Mouse (Mus musculus): ENCODE data around the gene Unc93b1.

Unc93b1 gene

DNA sequence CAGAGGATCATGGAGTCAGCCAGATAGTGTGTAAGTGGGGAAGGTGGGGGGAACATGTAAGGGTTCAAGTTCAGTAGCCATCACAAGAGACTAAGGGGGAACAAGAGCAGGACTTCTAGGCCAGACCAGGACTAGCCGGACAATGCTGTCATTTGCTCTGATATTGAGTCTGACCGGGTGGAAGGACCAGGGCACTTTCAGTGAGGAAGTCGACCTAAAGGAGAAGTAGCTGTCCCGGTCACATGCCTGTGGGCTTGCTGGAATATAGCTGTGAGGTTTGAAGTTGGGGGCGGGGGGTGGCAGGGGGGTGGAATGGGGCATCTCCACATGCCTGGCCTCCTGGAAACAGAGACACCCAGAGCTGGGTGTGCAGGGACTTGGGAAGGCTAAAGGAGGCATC, 20.5 kb upstream of the Unc93b1 start:
- DNase-seq = no peak

DNA sequence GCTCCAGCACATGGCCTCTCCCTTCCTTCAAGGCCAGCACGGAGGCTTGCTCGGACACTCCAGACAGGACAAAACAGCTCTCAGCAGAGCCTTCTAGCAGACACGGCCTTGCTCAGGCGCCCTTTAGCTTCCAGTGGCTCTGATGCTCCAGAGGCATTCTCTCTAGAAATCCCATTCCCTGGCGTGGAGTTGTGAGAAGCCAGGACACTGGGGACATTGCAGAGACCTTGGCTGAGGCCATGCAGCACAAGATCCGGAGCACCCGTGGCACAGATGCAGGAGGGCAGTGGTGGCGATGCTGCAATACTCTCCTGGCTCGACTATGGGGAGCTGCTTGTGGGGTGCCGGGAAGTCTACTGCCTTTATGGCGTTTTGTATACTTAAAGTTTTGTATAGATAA, 18.3 kb upstream of the Unc93b1 start:
- peak in 1 of 2 experiments; percentile 3 for DNase-seq

- DNase-seq = no peak
Measured at GRCm38 (mm10) chr19:3919928-3920327, 15.1 kb upstream of the Unc93b1 start.

- DNase-seq = no peak
Measured at GRCm38 (mm10) chr19:3922661-3923371, 12.2 kb upstream of the Unc93b1 start.

- DNase-seq = peak in 1 of 2 experiments; percentile 51
Measured at GRCm38 (mm10) chr19:3923586-3923985, 11.4 kb upstream of the Unc93b1 start.

DNA sequence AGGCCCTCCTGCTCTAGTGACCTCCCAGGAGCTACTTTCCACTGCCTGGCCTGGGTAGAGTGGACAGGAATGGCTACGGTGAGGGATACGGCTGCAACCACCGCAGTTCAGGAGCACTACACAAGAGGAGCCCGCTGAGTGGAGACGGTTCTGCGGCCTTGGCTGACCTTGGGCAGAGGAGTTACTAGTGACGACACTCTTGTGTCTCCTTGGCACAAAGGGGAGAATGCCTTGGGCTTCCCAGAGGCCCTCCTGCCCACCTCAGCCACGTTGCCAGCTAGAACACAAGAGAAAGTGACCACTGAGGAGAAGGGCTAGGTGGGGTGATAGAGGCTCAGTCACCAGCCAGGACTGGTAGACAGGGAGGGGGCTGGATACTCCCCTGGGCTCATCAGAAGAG, 10.8 kb upstream of the Unc93b1 start:
- no peak for DNase-seq

GRCm38 (mm10) chr19:3924868-3925267, 10.1 kb upstream of the Unc93b1 start:
- no peak for DNase-seq

- DNase-seq = no peak
Measured at GRCm38 (mm10) chr19:3925859-3926258, 9.1 kb upstream of the Unc93b1 start.

GRCm38 (mm10) chr19:3926279-3926678, 8.7 kb upstream of the Unc93b1 start:
- DNase-seq = no peak

DNA sequence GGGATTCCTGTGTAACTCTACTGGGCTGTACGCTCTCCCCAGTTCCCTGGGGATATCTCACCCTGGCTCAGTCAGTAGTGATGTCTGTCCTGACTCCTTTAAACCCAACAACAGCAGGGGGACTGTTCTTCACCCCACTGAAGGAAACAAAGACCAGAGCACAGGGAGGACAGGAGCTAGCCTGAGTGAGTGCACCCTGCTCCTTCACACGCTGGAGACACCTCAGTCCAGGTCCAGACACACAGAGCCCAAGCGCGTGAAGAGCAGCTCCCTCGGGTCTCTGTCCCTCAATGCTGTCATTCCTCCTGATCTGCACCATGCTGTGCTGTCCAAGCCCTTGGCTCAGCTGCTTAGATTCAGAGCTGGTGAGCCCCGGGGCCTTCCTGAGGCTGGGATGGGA, 8.3 kb upstream of the Unc93b1 start:
- DNase-seq = no peak

- DNase-seq = no peak
Measured at GRCm38 (mm10) chr19:3927989-3928388, 7.0 kb upstream of the Unc93b1 start.

DNA sequence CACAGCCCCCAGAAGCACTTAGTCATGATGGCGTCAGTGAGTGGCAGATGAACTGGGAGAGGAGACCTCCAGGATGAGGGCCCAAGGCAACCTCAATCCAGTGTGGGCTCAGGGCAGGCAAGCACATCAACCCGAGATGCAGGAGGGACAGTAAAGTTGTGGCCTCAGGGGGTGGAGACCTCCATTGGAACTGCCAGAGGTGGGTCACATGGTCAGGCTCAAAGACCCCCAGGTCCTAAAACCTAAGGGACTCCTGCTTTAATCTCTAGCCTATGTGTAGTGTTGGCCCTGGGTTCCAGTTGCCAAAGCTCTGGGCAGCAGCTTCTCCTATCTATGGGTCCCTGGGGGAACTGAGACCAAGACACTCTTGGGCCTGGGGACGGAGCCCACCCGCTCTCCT, 6.2 kb upstream of the Unc93b1 start:
- DNase-seq = no peak

DNA sequence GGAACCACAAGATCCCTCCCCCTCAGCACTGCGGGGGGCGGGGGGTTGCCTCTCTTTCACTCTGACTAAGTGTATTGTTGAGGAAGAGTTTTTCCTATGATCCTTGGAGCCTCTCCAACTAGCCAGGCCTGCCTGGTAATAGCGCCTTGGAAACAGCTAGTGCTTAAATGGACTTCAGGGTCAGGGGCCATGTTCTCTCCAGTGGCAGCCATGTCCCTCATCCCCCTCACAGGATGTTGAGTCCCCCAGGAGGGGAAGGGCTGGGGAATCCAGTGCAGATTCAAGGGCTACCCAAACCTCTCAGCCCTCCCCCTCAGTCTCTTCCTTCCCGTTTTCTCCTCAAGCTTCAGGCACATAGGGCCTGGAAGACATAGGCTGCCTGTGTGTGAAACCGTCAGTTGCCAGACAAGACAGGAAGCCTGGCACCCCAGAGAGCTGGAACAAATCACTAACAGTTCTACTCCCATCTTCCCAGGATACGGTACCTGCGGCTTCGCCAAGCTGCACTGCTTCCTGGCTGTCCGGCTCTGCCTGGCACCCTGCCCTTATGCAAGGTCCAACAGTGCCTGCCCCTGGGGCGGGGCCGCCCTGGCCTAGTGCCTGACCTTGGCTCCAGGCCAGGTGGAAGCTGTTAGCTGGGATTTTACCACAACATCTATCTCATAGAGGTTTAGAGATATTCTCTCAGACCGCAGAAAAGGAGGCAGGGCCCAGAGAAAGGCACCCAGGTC, 5.6 kb upstream of the Unc93b1 start, which contains the start of gene Aldh3b1:
Gene Aldh3b1 (minus strand): TSS at position 598 of the 731 bp plus-strand sequence.
- peak in 1 of 2 experiments; percentile 43 for DNase-seq

DNA sequence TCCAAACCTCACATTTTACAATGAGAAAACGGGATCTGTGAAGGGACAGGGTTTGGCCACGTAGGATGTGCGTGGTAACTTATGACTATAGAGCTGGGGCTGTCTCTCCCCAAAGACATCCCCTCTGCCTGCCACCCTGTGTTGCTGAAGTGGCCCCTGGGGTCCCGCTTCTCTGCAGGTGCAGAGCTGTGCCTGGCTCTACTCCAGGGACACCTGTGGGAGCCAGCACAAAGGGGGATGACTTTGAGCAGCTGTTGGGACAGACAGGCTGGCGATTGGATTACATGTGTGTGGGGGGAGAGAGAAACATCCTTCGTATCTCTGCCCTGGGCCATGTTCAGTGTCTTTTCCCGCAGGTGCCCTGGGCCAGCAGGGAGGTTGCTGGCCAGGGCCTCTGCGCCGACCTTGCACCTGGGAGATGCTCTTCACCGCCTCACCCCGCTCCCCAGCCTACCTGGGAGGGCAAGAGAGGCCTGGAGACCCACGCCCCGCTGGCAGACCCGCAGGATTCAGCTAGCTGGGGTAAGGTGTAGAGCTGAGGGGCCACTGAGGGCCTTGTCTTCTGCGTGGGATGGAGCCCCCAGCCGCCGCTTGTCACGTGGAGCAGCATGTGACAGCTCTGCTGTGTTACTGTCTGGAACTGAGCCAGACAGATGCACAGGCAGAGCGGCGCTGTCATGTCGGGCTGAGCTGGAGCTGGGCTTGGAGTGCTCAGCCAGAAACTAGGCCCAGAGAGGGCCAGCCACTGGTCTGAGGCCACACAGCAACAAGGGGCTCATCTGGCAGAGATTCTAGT, 4.5 kb upstream of the Unc93b1 start:
- peak; percentile 51 to 74 for DNase-seq

GRCm38 (mm10) chr19:3931716-3932115, 3.3 kb upstream of the Unc93b1 start:
- no peak for DNase-seq

DNA sequence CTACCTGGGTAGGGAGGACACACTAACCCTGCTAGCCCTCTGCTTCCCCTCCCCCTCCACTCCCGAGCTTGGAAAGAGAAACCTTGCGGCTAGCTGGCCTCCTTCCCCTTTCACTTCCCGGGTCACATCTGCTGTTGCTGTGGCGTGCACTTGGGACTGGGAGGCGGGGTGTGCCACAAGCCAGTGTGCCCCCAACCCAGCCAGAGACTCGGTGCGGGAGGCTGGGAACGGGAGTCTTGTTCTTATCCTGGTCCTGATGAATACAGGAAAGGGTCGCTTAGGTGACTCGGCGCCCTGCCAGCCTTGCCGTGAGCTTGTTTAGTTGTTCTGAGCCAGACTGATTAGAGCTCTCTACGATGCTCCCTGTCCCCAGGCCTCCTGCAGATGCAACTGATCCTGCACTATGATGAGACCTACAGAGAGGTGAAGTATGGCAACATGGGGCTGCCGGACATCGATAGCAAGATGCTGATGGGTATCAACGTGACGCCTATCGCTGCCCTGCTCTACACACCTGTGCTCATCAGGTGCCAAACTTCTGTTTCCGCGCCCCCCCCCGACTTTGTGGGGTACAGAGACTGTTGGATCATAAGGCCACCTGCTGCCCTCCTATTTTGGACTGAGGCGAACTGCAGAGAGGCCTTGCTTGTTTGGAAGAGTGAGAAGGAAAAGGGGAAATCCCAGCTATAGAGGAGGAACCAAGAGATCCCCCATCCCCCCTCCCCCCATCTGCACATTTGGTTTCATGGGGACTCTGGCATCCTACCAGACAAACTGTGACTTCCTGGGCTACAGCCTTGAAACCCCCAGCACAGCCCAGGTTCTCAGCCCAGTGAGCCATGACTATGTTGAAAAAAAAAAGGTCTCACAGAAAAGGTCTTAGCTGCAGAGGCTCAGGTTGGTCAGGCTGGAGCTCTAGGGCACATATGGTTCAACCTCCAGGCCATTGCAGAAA, 1.2 kb downstream of the Unc93b1 start:
- DNase-seq = peak; percentile 60 to 64

DNA sequence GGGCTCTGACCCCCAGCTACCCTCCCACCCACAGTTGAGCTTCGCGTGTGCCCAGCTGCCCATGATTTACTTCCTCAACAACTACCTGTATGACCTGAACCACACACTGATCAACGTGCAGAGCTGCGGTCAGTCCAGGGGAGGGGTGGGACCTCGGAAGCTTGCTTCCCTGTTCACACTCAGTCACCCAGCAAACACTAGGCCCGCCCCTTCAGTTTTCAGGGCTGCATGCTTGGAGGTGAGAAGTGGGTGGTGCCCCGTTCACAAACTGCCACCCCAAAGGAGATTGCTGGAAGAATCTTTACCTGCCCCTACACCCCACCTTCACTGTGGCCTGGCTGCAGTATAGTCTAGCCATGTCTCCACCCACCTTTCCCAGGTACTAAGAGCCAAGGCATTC, 7.3 kb downstream of the Unc93b1 start:
- DNase-seq = no peak

- peak; percentile 63 to 68 for DNase-seq
Measured at GRCm38 (mm10) chr19:3942986-3943735, 8.2 kb downstream of the Unc93b1 start.

DNA sequence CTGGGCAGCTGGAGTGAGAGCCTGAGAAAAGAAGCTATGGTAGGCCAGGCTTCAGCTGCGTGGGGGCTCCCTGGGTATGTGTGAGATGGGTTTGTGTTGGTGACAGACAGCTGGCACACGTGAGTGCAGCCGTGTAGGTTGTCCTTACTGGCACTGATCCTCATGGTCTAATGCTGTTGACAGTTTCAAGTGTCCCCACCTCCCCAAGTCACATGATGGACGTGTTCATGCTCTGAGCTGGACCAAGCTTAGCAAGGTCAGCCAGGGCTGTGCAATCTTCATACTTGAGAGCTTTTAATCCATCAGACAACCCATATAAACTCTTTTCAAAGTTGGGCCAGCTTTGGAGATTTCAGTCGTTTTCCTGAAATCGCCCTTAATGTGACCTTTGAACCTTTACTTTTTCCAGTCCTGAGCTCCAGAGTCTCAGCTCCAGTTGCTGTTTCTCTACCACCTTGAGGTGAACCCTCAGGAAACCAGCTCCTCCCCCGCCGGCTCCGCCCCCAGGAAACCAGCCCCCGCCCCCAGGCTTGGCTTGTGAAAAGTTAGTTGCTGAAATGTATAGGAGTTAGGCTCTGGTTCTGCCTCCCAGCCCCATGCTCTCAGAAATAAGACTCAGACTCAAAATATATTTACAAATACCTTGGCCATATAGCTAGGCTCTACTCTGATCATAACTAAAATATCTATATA, 11.0 kb downstream of the Unc93b1 start:
- peak; percentile 77 for DNase-seq

DNA sequence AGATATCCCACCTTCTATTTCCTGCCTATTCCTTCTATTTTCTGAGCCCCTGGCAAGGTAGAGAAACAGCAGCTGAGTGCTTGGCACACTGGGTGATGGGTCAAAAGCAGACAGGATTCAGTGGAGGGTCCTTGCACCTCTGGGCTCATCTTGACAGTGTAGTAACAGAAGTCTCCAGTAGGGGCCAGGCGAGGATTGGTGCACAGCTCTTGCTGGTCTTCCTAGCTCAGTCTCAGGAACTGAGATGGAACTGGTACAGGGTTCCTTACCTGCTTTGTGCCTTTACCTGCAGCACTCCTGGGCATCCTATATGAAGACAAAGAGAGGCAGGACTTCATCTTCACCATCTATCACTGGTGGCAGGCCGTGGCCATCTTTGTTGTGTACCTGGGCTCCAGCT, 11.7 kb downstream of the Unc93b1 start:
- DNase-seq = peak; percentile 67

DNA sequence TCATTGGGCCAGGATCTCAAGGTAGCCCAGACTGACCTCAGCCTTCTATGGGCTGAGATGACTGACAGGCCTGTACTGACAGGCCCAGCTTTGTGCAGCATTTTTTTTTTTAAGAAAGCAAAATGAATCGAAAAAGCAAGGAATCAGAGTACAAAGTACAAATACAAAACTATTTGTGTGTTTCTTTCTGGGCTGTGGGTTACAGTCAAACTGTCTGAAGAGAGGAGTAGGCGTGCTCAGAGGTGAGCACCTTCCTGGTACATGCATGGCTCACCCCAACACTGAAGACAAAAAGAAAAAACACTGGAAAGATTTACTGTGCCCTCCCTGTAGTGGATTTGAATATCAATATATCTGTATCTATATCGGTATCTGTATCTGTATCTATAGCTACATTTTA, 12.8 kb downstream of the Unc93b1 start:
- DNase-seq = no peak
